Mouse (Mus musculus) urinary bladder, postnatal 25 days (tissue): ENCODE measurements at regions not wholly inside any gene's neighbourhood (a gene's known extent, or its start where the extent isn't known, plus 50 kb on each side); places are given as distances from the start of the nearest gene placed in this dataset.

Source experiments
- DNase-seq: peaks from one replicate; pipeline ENCODE4 v3.0.0; 2022; ENCODE audit warnings: low spot score

DNA sequence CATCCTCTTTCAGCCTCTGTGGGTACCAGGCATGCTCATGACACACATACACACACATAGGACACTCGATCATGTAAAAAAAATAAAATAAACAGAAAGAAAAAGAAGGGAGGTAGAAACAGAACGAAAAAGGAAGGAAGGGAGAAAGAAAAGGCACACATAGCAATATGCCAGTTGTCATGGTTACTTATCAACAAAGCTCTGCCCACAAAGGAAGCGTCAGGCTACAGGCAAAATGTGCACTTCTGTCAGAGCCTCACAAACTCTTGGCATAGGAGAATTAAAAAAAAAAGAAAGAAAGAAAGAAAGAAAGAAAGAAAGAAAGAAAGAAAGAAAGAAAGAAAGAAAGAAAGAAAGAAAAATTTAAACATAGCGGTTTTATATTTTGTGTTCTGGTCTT lies 56.9 kb upstream of the Sox2 start:
- DNase-seq = no peak

GRCm38 (mm10) chr3:34577896-34578530 lies 72.2 kb upstream of the Sox2 start:
- no peak for DNase-seq

DNA sequence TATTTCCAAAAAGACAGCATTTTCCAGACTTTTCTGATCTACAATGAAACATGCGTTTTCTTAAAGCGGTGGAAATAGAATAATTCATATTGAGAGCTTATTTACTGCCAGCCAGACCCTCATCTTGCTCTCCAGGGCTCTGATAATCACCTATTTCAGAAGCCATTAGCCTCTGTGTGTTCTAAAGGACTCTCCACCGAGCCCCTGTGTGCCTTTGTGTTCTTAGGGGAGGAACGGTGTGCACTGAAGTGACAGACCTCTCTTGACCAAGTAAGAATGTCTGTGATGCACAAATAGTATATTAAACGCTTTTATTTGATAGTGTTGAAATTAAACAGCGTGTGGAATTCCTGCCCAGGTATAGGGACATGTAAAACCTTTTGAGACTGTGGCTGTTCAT lies 73.1 kb upstream of the Sox2 start:
- DNase-seq = no peak

- no peak for DNase-seq
Measured at GRCm38 (mm10) chr3:34576159-34576558, 74.0 kb upstream of the Sox2 start.

DNA sequence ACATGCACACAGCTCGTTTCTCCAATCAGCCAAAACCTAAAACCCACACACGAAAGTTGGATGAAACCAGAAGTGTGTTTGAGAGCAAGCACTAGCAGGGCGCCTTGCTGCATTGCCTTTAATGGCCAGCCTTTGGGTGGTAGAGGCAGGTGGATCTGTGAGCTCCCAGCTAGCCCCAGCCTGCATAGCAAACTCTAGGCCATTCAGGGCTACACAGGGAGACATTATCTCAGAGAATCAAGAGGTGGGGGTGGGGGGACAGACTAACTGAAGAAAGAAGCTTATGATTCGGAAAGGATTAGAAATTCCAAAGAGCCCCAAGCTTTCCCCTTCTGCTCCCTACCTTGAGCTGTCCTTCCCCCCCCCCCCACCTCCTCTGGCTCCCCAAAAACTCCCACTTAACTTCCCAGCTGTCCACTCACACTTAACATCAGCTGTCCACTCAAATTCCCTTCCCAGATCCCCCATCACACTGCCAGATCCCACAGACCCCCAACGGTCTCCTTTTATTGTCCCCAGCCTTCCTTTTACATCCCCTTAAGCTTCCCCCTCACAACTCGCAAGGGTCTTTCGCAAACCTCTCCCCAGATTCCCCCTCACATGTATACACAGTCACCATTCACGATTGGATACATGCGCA lies 75.4 kb upstream of the Sox2 start:
- no peak for DNase-seq

GRCm38 (mm10) chr3:34573312-34573711 lies 76.9 kb upstream of the Sox2 start:
- DNase-seq = no peak

- DNase-seq = no peak
Measured at GRCm38 (mm10) chr3:34572081-34572480, 78.1 kb upstream of the Sox2 start.

DNA sequence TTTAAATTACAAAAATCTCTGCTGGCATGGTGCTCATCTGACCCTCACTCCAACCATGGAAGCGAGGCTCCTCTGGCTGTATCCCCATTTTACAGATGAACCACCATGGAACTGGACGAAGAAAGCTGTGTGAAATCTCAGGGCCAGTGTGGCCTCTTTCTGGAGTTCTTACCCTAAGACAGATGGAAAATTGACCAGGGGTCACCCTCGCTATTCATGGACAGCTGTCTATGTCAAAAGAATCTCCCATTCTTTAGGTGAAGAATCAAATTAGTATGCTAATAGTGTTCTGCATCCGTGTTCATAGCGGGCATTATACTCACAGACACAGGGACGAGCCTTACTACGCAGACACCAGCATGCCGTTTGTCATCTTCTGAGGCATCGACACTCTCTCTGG lies 78.6 kb upstream of the Sox2 start:
- DNase-seq = no peak

GRCm38 (mm10) chr3:34569998-34570397 lies 80.2 kb upstream of the Sox2 start:
- DNase-seq = no peak

- no peak for DNase-seq
Measured at GRCm38 (mm10) chr3:34568086-34568650, 82.0 kb upstream of the Sox2 start.

DNA sequence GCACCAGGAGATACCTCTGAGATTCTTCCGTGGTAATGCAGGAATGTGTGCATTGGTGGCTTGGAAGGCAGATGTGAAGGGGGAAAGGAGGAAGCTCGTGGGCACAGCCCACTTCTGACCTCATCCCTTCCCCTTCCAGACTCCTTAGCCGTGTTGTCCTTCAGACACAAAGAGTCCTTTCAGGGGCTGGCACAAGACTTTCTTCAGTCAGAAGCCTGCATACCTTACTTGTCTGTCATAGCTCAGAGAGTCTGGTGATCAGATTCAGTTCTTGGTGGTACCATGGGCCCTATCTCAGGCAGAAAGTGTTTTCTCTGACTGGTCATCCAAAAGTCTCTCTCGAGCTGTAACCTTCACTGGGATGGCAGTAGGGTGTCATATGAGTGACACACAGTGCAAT lies 84.8 kb upstream of the Sox2 start:
- no peak for DNase-seq

DNA sequence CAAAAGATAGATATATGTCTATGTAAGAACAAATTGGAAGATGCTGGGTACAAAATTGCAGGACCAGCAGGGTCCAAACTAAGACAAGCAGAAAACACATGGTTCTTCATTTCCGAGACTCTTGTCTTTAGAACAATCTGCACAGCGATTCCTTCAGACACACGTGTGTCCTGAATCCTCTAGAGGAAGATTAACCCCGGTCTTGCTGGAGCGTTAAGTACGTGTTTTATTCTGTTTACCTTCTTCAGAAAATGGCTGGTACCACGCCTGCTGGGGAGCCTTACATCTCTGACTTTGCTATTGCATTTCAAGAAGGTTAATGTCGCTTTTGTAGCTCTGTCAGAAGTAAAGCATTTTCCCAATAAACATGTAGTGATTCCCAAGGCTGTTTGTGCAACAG lies 87.3 kb upstream of the Sox2 start:
- no peak for DNase-seq

- DNase-seq = no peak
Measured at GRCm38 (mm10) chr3:34561709-34562108, 88.5 kb upstream of the Sox2 start.

GRCm38 (mm10) chr3:34559841-34560703 lies 90.1 kb upstream of the Sox2 start:
- no peak for DNase-seq

- DNase-seq = no peak
Measured at GRCm38 (mm10) chr3:34558821-34559520, 91.2 kb upstream of the Sox2 start.

DNA sequence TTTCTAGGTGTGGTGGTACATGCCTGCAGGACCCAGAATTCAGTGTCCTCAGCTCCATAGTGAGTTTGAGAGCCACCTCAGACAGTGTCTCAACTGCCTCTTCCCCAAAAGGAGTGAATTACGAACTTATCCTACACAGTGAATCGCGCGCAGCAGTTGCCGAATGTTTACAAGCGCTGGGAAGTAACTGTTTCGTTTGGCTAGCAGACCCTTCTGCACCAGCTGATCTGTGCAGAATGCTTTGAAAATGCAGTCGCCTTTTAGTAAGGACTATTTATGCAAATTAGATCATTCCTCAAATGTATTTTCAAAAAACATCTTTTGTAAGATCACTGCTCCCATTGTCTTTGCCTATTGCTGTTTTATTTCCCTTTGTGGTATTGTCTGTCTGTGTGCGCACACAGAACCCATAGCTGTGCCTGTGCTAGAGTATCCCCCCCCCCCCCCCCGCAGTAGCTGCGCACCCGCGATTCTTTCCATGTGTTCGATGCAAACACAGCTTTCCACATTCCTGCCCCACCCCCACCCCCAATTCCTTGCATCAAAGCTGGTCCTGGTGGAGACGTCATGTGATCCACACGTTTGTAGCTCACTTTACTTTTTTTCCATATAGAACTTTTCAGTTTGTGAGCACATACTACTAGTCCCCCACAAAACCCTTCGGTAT lies 97.5 kb upstream of the Sox2 start:
- no peak for DNase-seq

- no peak for DNase-seq
Measured at GRCm38 (mm10) chr3:34551069-34551468, 99.1 kb upstream of the Sox2 start.

- DNase-seq = no peak
Measured at GRCm38 (mm10) chr3:34550189-34550588, 100.0 kb upstream of the Sox2 start.

DNA sequence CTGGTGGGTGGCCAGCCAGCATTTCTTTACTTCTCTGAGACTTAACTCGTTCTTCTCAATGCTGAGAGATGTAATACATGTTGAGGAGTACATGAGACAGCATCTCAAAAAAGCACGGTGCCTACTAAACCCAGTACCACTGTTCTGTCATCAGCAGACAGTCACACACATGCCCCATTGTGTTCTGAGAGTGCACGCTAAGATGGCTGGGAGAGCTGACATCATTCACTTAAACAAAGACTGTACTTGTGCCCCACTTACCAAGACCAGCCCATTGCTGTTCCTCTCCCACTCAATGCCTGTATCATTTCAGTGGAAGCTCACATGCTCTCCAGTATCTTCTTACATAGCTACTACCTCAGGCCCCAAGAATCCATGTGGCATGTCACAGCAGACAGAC lies 117.8 kb upstream of the Sox2 start:
- no peak for DNase-seq

DNA sequence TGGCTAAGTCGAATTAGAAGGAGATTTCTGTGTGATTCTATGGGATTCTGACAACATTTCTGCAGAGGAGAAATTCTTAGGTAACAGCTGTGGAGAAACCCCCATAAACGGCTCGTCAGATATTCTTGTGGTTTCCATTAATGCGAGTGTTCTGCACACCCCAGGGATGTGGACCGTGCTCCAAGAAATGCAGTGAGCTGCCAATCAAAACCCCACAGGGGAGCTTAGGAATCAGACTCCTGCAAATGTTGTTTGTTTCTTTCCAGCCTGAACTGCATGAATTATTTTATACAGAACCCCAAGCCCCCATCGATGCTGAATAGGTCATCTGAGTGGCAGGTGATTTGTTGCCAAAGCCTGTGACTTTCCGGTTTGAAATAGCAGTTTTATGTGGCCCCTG lies 118.4 kb upstream of the Sox2 start:
- no peak for DNase-seq

GRCm38 (mm10) chr3:34527546-34527945 lies 122.7 kb upstream of the Sox2 start:
- DNase-seq = no peak

- no peak for DNase-seq
Measured at GRCm38 (mm10) chr3:34525730-34526129, 124.5 kb upstream of the Sox2 start.
